Mouse (Mus musculus): ENCODE data around the gene Bex3.

GRCm38 (mm10) chrX:136267720-136268119 is 2.3 kb upstream of the Bex3 start:
- TF ChIP-seq MAFK (IDR thresholded peaks at IDR 0.05; ENCODE audit: insufficient read depth, low read depth, low read length), result no peak
- no peak for TF ChIP-seq ZC3H11A (IDR thresholded peaks at IDR 0.05; ENCODE audit: borderline replicate concordance, low read depth, low read length)

Measured in ES-E14 (cell line).